Mouse (Mus musculus): Measurements from ENCODE around the gene Szt2.

DNA sequence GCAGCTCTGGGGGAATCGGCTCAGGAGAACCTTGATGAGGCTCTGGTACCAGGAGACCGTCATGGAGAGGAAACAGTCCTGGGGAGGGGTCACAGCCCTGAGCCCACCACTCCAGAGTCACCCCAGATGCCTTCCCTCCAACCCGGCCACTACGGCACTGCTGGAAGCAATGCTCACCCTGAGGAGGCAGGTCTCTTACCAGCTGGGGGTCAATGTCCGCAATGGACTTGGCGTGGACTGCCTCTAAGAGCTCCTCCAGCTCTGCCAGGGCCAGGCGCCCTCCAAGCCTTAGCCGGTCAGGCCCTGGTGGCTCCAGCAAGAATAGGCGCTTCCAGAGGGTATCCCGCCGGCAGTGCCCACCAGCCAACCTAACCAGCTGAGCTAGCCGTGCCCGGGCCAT is 44.4 kb downstream of the Szt2 start:
- TF ChIP-seq POLR2A (IDR thresholded peaks at IDR 0.05; ENCODE audit: borderline replicate concordance, low read depth, low read length), result no peak
- no peak for TF ChIP-seq CTCF (IDR thresholded peaks at IDR 0.05; ENCODE audit: low read depth, low read length)

All from bone marrow macrophage, adult 2 months (primary cell).